13 mouse cellular contexts compared by ENCODE assay signal in genomic region chr11:95257930-95258329, GRCm38 (mm10). TPM values are rescaled to one million over a fixed set of nuclear protein-coding genes. Genes with fewer than 3 reads are reported as not detected.
DNase-seq lines count a peak whose midpoint lies in the region; ATAC-seq and TF ChIP-seq lines count a peak whose summit lies in the region.
"Had no signal": no experiment of that assay in that cellular context is flagged by ENCODE, and none has a peak within 500 bp of the region (broad histone marks: within the 10 kb centered on the region; RNA-seq: fewer than 3 reads in every experiment).

No protein-coding gene starts in this region.

- no peak overlapping the region for H3K4me3 ChIP-seq in heart, embryonic 15.5 days
- H3K4me3 ChIP-seq in neural tube, embryonic 11.5 days (ENCODE audit: low read depth, low read length), result no peak overlapping the region
- no peak overlapping the region for H3K4me3 ChIP-seq in intestine, postnatal 0 days (ENCODE audit: low read depth, low read length)

- no peak for TF ChIP-seq CTCF in intestine, postnatal 0 days (IDR thresholded peaks at IDR 0.05; ENCODE audit: low read depth)

- 50% methylated on average over 4 of the region's 4 CpGs for WGBS in heart, embryonic 15.5 days
- WGBS in neural tube, embryonic 11.5 days, result 61% methylated on average over 4 of the region's 4 CpGs
- WGBS in intestine, postnatal 0 days, result 51% methylated on average over 4 of the region's 4 CpGs

- H3K27me3 ChIP-seq in heart, embryonic 15.5 days, result peaks cover 12% of the 10 kb centered on the region; the same call in 1 of the 2 replicates
- no peaks in the 10 kb centered on the region for H3K27me3 ChIP-seq in neural tube, embryonic 11.5 days (ENCODE audit: control insufficient read depth, insufficient read depth, low read length)
- peaks cover 5% of the 10 kb centered on the region; the same call in 1 of the 2 replicates for H3K27me3 ChIP-seq in intestine, postnatal 0 days (replicated peaks; ENCODE audit: control insufficient read depth, insufficient read depth, low read length)

- H3K4me1 ChIP-seq in heart, embryonic 15.5 days (replicated peaks), result peaks cover 14% of the 10 kb centered on the region
- H3K4me1 ChIP-seq in neural tube, embryonic 11.5 days (ENCODE audit: control insufficient read depth, insufficient read depth, low read length), result no peaks in the 10 kb centered on the region
- H3K4me1 ChIP-seq in intestine, postnatal 0 days (replicated peaks; ENCODE audit: control insufficient read depth, insufficient read depth, low read length), result no peaks in the 10 kb centered on the region

- no peak for DNase-seq in heart, adult 8-10 months (ENCODE audit: low spot score)
- no peak for DNase-seq in neural tube, embryonic 11.5 days (ENCODE audit: low spot score)
- no peak for DNase-seq in neural tube, embryonic 10.5 days (ENCODE audit: extremely low spot score, low spot score)
- no peak for DNase-seq in urinary bladder, postnatal 10 days (ENCODE audit: low spot score)
- DNase-seq in layer of hippocampus, adult 9-10 months (ENCODE audit: low spot score), result no peak
- no peak for DNase-seq in thymus, postnatal 0 days (ENCODE audit: low spot score)

- no peak overlapping the region for H3K27ac ChIP-seq in heart, embryonic 15.5 days
- H3K27ac ChIP-seq in neural tube, embryonic 11.5 days (ENCODE audit: low read depth, low read length), result no peak overlapping the region
- no peak overlapping the region for H3K27ac ChIP-seq in intestine, postnatal 0 days (ENCODE audit: low read depth, low read length)

- ATAC-seq in heart, embryonic 15.5 days (replicated peaks; ENCODE audit: insufficient number of reproducible peaks, insufficient read depth, low FRiP score, low read depth), result no peak
- ATAC-seq in neural tube, embryonic 11.5 days (ENCODE audit: insufficient read depth, low FRiP score, low TSS enrichment), result no peak
- no peak for ATAC-seq in intestine, postnatal 0 days

- H3K9me3 ChIP-seq in heart, embryonic 15.5 days (replicated peaks), result no peaks in the 10 kb centered on the region
- no peaks in the 10 kb centered on the region for H3K9me3 ChIP-seq in neural tube, embryonic 11.5 days (ENCODE audit: control insufficient read depth, low read length)
- no peaks in the 10 kb centered on the region for H3K9me3 ChIP-seq in intestine, postnatal 0 days (ENCODE audit: control insufficient read depth)
- H3K9me3 ChIP-seq: G1E had no signal

- H3K4me2 ChIP-seq in heart, embryonic 15.5 days, result peak overlapping the region; percentile 93
- peak overlapping the region; percentile 69 for H3K4me2 ChIP-seq in neural tube, embryonic 11.5 days (ENCODE audit: low read depth)
- H3K4me2 ChIP-seq in intestine, postnatal 0 days (replicated peaks; ENCODE audit: low read depth), result peak overlapping the region; percentile 95; the same call in 1 of the 2 replicates

- H3K9ac ChIP-seq in heart, embryonic 15.5 days, result no peak overlapping the region
- H3K9ac ChIP-seq in neural tube, embryonic 11.5 days (ENCODE audit: low read length), result no peak overlapping the region
- H3K9ac ChIP-seq in intestine, postnatal 0 days (ENCODE audit: low read depth, low read length), result no peak overlapping the region

- H3K36me3 ChIP-seq in heart, embryonic 15.5 days, result no peaks in the 10 kb centered on the region
- no peaks in the 10 kb centered on the region for H3K36me3 ChIP-seq in neural tube, embryonic 11.5 days (ENCODE audit: control insufficient read depth, insufficient read depth, low read length)
- no peaks in the 10 kb centered on the region for H3K36me3 ChIP-seq in intestine, postnatal 0 days (ENCODE audit: control insufficient read depth, insufficient read depth)
- H3K36me3 ChIP-seq: G1E had no signal

RNA-seq across cellular contexts. Expression of gene Tac4, which starts 3.4 kb away (rescaled TPM):
- not detected in 2 replicates for polyA plus RNA-seq in heart, embryonic 15.5 days (2015; fragmentation: Nextera tagmentation; extraction: Ambion mirVana)
- total RNA-seq in heart, adult 8-10 months (2022), result not detected
- 0.24 and 0.32 TPM in 2 replicates for polyA plus RNA-seq in neural tube, embryonic 11.5 days (2014; fragmentation: Nextera tagmentation; extraction: Ambion mirVana)
- not detected in 2 replicates for polyA plus RNA-seq in intestine, postnatal 0 days (2015; fragmentation: Nextera tagmentation; extraction: Ambion mirVana)
- polyA plus RNA-seq in thymus, postnatal 0 days (2015; fragmentation: Nextera tagmentation; extraction: Ambion mirVana), result 0.21 and 0.27 TPM in 2 replicates
- total RNA-seq: adrenal gland, postnatal 10 days; gastrocnemius, postnatal 36 days; left cerebral cortex, adult 8-10 months had no signal
- polyA plus RNA-seq: G1E; kidney, embryonic 14.5 days had no signal

RNA-seq across cellular contexts. Expression of gene Kat7, which starts 52.1 kb away (rescaled TPM):
- 43.3 and 51.3 TPM in 2 replicates for polyA plus RNA-seq in heart, embryonic 15.5 days (2015; fragmentation: Nextera tagmentation; extraction: Ambion mirVana)
- 10 to 100 TPM; 27.2 to 37.8 (median 32.3) TPM for total RNA-seq in heart, adult 8-10 months (2022)
- polyA plus RNA-seq in neural tube, embryonic 11.5 days (2014; fragmentation: Nextera tagmentation; extraction: Ambion mirVana), result 86.8 and 87.9 TPM in 2 replicates
- 29.7 and 30.2 TPM in 2 replicates for polyA plus RNA-seq in intestine, postnatal 0 days (2015; fragmentation: Nextera tagmentation; extraction: Ambion mirVana)
- polyA plus RNA-seq in thymus, postnatal 0 days (2015; fragmentation: Nextera tagmentation; extraction: Ambion mirVana), result 56.8 and 57.9 TPM in 2 replicates
